Mouse (Mus musculus): ENCODE data around the gene Nck2. TPM values are rescaled to one million over a fixed set of nuclear protein-coding genes. Genes with fewer than 3 reads are reported as not detected.

The Nck2 gene
- total RNA-seq, 2 experiments from 2014 or later: 32.6 to 37.5 TPM

DNA sequence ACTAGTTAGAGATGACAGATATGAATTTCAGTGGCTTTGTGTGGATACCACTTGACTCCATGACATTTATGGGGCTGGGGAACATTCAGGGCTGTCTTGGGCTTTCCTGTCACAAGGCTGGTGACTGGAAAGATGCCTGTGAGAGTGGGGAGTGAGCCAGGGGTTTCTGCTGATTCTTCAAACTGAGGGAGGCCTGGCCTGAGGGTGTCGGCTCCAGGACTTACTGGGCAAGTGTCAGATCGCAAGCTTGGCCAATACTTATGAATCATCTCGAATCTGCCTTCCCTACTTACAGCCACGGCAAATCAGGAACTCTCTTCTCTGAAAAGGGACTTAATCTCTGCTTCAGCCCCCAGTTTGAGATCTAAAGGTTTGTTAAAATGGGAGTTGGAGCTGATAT lies 18.3 kb downstream of the Nck2 start:
- intact Hi-C loops (cut with DNase I): no loop called here
- no peak for DNase-seq (ENCODE audit: extremely low spot score in 1 of 2, low spot score in 2 of 2)

DNA sequence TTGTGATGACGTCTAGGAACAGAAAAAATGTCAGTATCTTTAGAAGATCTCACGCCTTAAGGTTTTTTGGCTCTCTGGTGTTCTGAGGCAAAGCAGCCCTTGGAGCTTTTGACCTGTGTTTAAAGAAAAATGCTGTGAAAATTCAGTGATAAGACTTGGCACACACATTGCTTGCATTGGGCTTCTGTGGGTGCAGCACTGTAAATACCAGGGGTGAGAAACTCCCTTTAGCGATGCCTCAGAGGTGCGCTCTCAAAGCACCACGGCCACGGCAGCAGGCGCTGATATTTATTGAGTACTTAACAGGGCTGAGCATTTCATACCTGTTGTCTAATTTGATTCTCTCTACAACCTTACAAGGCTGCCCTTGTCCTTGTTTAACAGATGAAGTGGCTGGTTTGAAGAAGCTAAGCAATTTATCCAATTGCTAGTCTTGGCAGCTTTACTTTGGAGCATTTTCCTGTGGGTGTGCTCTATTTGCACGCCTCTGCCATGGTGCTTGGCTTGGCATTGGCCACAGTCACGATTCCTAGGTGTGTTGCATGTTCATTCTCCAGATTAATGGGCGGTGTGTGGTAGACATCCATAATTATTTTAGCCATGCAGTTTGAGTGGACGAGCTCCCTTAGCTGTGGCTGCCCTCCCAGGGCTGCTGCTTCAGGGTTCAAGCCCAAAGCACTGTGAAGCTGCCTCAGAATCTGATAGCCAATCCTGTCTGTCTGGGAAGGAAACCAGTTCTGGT lies 19.7 kb downstream of the Nck2 start:
- no peak for DNase-seq (ENCODE audit: extremely low spot score in 1 of 2, low spot score in 2 of 2)
- intact Hi-C loops (cut with DNase I): no loop called here

DNA sequence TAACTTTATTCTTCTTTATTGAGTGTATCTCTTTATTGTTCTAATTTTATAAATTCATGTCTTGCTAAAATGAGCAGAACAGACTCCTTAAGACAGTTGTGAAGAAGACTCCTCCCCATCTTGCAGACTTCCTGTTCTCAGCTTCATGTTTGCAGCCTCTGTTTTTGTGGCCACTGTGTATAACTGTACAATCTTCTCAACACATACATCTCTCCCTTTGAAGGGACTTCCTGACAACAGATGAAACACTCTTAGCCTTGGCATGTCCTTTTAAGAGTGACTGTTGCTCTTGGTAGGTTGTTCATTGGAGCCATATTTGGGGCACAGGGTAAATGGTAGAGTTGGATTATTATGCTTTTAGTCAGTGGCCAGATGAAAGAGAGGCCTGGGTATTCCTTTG lies 20.6 kb downstream of the Nck2 start:
- DNase-seq (ENCODE audit: extremely low spot score in 1 of 2, low spot score in 2 of 2): no peak
- intact Hi-C loops (cut with DNase I): no loop called here

DNA sequence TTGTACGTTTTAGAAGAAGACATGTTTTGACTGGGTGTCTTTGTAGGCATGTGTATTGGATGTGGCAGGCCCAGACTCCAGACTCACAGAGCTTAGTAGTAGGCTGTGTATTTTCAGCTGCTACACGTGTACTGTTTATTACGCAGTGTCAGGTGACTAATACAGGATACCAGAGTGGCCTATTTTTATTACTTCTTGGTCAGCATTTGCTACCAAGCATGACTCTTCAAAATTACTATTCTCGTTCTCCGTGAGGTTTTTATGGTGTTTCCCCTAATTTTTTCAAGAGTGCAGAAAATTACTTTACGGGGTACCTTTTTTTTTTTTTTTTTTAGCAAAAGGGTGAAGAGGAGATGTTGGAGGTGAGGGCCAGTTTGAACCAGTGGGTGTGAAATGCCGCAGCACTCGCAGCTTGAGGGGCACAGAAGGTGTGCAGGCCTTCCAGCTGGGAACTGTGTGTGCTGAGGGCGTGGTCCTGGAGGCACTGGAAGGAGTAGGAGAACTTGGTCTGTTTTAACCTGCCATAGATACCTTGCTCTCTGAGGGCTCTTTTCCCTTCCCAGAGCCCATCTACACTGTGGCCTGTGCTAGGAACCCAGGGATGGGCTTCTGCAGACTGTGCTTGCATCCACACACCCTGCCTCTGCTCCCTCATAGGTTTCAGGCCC lies 21.7 kb downstream of the Nck2 start:
- intact Hi-C loops (cut with DNase I): no loop called here
- DNase-seq (ENCODE audit: extremely low spot score in 1 of 2, low spot score in 2 of 2): no peak

DNA sequence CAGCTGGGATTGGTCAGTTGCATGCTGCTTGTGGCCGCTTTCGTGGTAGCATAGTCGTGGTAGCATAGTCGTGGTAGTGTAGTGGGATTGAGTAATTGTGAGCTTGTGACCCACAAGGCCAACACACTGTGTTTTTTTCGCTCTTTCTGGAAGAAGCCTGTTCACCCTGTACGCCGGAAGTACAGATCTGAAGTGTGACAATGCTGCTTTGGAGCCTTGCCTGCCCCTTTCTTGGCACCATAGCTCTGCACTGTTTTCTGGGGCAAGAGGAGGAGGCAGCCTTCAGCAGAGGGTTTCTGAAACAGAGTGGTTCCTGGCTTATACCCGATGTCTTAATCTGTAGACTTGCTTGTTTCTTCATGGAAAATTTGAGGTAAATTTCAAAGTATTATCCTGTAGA lies 23.3 kb downstream of the Nck2 start:
- DNase-seq (ENCODE audit: extremely low spot score in 1 of 2, low spot score in 2 of 2): peak in 1 of 2 experiments; percentile 30
- intact Hi-C loops (cut with DNase I): no loop called here

DNA sequence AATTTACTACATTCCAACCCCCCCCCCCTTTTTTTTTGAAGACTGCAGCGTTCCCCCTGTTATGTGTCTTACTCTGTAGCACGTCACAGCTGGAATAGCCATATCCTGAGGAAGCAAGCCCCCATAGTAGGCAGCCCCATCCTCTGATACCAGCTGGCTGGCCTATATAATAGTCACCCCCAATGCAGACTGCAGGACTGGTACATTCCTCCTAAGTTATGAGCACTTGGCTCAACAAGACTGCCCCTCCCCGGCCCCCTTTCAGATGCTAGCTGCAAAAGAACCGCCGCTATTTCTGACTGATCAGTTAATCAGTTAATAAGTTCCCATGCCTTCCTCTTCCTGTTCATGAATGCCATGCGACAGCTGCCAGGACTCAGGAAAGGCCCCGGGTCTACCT lies 23.8 kb downstream of the Nck2 start:
- intact Hi-C loops (cut with DNase I): no loop called here

DNA sequence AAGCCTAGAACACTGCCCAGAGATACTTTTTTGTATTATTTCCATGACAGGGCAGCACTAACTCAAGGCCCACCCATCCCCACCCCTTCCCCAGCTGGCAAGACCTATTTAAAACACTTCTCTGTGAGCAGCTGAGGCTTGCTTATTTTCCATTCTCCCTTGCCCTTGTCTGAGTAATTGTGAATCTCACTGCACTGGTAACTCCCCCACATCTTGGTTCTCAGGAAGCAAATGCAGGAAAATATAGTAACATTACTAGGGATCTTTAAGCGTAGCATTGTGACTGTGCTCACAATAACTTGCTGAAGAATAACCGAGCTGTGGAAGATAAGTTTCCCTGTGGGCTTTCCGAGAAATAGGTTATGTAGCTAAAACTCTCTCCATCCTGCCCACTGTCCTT lies 24.6 kb downstream of the Nck2 start:
- no peak for DNase-seq (ENCODE audit: extremely low spot score in 1 of 2, low spot score in 2 of 2)
- intact Hi-C loops (cut with DNase I): no loop called here

More for the DNA sequence above, 23.8 kb downstream of the Nck2 start:
- no peak for DNase-seq (ENCODE audit: extremely low spot score in 1 of 2, low spot score in 2 of 2)

DNA sequence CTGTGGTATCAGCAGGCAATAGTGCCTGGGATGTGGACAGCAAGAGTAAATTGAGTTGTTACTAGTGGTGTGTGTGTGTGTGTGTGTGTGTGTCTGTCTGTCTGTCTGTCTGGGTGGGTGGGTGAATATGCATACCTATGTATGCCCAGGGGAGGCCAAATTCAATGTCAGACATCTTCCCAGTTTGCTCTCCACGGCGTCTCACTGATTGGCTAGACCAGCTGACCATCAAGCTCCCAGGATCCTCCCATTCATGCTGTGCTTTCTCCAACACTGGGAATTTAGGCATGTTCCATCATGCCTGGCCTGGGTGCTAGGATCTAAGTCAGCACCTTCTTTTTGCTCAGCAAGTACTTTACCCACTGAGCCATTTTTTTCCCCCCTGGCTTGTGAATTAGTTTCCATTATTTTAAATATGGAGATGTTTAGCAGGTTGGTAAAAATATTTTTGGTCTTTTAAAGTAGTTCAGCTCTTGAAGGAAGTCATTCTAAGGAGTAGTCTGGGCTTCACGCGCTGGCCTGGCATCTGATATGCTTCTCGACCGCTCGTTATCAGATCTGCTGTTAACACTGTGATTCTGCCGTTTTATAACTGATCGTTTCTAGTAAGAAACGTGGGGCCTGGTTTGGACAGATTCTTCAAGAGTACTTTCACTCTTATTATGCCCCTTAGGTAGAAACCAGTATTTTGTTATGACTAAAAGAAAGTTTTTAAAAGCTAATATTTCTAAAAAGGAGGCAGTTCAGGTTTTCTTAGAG lies 26.2 kb downstream of the Nck2 start:
- DNase-seq (ENCODE audit: extremely low spot score in 1 of 2, low spot score in 2 of 2): no peak
- intact Hi-C loops (cut with DNase I): no loop called here

DNA sequence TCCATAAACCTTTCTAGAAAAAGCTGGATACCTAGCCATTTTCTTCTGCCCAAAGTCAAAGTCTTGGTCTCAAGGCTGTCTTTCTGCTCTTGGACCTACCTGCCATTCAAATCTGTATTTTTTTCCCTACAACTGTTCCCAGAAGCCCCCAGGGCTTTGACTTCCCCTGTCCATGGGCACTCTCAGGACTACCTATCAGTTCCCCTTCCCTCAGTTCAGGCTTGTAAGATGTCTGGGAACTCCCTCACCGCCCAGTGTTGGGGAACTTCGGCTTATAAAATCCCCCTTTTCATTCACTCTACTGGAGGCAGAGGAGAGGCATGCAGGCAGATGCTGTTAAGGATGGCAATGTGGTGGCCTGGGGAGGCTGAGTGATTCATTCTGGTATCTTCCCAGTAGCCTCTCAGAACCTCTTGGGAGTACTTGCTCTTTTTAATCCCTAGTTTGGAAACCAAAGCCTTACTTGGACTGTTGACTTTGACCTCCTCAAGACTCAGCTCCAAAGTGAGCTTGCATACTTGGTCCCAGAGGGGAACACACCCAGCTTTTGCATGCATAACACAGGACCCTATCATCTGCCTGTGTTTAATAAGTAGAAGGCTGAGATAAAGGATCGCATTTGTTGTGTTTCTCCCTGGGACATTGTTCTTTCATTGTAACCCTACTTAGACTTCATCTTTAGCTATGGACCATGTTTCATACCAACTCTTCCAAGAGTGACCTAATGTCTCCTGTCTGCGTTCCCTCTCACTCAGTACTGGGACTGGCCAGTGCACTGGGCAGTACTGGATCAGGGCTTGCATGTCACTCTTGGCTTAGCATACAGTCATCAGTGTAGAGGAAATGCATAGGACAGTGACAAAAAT lies 27.0 kb downstream of the Nck2 start:
- no peak for DNase-seq (ENCODE audit: extremely low spot score in 1 of 2, low spot score in 2 of 2)
- intact Hi-C loops (cut with DNase I): no loop called here

DNA sequence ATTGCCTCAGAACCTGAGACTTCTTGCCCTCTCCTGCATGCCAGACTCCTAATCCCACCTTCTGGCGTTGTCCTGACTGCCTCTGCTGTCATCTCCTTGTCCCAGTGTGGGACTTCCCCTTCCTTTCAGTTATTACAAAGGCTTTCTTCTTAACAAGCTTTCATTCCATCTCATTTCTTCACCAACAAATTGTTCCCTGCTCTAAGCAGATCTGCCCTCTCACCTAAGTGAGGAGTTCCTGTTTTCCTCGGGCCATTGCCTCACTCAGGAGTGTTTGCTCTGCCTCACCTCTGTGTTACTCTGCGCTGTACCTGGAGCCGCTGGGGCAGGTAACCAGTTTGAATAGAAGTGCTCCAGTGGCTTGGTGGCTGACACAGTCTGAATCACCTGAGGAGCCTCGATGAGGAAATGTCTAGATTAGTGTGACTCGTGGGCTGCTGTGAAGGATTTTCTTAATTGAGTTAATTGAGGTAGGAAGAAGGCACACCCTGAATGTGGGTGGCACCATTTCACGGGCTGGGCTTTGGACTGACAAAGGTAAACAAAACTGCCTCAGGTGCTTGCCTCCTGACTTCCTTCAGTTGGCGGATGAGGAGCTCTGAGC lies 27.8 kb downstream of the Nck2 start:
- intact Hi-C loops (cut with DNase I): no loop called here
- DNase-seq (ENCODE audit: extremely low spot score in 1 of 2, low spot score in 2 of 2): no peak

DNA sequence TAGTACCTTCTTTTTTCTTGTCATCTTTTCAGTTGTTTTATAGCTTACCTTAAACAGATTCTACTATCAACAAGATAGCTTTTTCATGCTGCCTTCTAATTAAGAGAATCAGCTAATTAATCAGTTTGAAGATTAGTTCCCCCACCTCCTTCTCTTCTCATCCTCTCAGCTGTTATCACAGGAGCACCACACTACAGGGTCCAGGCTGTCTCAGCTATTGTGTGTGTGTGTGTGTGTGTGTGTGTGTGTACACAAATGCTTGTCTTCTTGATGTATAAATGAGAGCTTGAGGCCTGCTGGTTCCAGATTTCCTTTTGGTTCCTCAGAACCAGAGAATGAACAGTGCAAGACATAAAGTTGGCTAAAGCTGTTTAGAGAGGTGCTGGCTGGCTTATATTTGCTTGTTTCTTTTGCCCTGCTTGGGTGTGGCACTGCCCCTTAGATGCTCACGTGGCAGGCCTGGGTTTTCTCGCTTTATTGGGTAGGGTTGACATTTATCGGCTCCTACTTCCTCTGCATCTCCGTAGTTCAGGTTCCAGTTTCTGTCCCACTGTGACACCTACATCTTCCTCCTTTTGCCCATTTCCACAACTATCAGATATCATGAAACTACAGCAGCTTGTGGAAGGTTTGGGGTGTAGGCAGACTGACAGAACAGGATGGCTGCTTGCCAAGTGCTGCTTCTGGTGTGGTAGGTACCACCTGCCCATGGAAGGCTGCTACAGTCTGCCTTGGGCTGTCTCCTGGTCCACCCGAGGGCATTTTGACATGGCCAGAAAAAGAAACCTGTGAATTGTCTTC lies 29.6 kb downstream of the Nck2 start:
- intact Hi-C loops (cut with DNase I): no loop called here
- DNase-seq (ENCODE audit: extremely low spot score in 1 of 2, low spot score in 2 of 2): peak in 1 of 2 experiments; percentile 71

DNA sequence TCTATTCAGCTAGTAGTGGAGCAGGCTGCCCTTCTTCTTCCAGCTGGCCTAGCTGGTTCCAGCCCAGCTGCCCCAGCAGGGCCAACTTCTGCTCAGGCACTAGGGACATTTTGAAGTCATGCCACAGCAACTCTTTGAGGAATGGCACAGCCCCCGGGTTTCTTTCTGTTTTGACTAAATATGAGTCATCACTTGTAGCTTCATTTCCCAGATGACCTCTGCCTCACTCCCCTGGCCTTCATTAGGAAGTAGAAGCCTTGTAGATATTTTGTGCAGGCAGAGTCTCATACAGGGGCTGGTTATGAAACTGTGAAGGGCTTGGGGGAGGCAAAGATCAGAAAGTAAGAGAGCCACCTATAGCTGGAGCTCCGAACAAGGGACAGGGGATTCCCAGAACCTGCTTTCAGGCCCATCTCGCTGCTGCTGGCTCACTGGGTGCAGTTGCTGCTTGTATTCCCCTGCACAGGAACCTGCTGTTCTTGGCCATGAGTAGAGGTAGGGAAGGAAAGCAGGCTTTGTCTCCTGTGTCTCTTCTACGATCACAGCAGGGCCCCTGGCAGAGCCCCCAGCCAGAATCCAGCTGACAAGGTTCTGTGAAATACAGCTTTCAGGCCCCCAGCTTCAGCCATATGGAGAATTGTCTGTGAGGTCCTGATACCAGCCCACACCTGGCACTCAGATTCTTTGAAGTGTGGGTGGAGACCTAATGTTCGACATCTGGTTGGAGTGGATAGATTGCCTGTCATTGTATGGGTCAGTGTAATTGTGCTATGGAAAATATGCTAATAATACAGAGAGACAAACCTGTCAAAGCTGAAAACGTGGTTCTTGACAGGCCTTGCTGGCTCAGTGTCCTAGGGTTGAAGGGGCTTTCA lies 30.4 kb downstream of the Nck2 start:
- intact Hi-C loops (cut with DNase I): no loop called here
- DNase-seq (ENCODE audit: extremely low spot score in 1 of 2, low spot score in 2 of 2): peak in 1 of 2 experiments; percentile 43

DNA sequence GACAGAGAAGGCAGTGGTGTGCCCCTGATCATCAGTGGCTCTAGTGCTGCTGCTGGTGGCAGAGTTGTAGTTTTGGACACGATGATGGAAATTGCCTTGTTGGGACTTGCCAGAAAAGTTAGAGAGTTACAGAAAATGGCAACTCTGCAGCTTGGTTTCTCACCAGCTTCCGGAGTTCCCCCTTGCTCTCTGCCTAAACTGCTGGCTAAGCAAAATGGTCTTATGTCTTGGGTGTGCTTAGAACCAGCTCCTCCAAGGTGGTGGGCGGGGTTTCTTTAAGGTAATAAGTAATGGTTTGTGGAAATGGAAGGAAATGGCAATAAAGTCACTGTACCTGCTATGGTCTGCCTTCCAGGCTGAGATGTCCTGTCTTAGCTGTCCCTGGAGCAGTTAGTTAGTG lies 33.6 kb downstream of the Nck2 start:
- intact Hi-C loops (cut with DNase I): no loop called here
- no peak for DNase-seq (ENCODE audit: extremely low spot score in 1 of 2, low spot score in 2 of 2)

DNA sequence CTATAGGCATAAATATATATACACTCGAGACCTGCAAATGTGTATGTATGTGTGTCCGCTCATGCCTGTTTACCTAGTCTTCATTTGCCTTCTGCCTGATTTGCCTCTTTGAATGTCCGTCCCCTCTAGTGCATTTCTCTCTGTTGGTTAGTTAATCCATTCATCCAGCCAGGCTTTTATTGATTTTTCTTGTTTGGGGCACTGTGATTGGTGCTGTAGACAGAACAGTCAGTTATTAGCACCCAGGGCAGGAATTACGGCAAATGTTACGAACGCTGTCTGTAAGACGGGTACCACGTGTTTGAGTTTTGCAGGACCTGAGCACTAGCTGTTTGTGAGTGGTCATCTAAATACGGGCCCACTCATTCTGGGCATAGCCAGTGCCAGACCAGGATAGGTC lies 40.8 kb downstream of the Nck2 start:
- no peak for DNase-seq (ENCODE audit: extremely low spot score in 1 of 2, low spot score in 2 of 2)
- intact Hi-C loops (cut with DNase I): no loop called here

DNA sequence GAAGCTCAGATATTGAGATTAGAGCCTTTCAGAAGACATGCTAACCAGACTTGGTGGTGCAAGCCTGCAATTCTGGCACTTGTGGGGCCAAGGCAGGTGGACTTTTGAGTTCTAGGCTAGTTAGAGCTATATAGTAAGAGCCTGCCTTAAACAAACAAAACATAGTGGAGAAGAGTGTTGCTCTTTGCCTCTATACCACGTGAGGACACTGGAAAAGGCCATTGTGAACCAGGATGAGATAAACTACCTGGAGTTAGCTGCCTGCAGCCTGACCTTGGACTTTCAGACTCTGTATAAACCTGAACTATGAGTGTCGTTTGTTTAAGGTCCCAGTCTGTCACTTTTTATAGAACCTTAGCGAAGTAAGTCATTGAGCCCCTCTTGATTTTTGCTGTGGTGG lies 42.1 kb downstream of the Nck2 start:
- DNase-seq (ENCODE audit: extremely low spot score in 1 of 2, low spot score in 2 of 2): no peak
- intact Hi-C loops (cut with DNase I): no loop called here

DNA sequence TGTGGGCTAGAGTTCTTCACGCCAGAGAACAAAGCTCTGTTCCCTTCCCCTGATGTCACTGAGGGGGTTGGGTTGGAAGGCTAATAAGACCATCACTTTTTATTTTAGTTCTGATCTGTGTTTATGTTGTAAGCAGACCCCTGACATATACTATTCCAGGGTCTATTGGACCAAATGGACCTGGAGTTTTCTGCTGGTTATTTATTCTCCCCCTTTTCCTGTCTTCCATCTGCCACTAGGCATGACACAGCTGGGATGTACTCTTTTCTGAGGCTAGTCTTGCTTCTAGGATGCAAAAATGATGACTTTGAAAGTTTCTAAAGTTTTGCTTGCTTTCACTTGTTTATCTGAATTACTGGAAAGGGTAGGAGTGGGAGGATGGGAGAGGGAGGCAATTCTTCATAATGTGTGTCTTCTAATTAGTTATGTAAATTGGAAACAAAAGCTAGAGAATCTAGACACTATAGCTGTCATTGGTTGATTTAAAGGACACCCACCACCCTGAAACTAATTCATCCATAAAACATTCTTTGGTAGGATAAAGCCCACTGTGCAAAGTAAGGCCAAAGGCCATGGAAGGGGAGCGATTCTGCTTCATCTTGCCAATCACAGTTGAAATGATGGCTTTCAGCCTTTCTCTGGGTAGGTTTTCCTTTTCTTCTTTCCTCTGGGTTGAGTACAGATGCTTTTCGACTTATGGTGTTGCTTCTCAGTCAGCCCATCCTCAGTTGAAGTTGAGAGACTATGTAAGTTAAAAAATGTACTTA lies 42.8 kb downstream of the Nck2 start:
- DNase-seq (ENCODE audit: extremely low spot score in 1 of 2, low spot score in 2 of 2): no peak
- intact Hi-C loops (cut with DNase I): no loop called here

Measured in left cerebral cortex, postnatal 10 days (tissue).